Mouse (Mus musculus) limb, embryonic 11.5 days (tissue): ENCODE results near the gene Hpca. TPM values are rescaled to one million over a fixed set of nuclear protein-coding genes. Genes with fewer than 3 reads are reported as not detected.

Experiments
- ATAC-seq: fragments of 200-750 bp; cut with Nextera tagmentation; 2 replicates; pipeline ENCODE4 v1.8.0; 2017; ENCODE audit warnings: low read depth; ENCODE audit not compliant: insufficient number of reproducible peaks, low FRiP score, low TSS enrichment
- DNase-seq: peaks from one replicate; pipeline ENCODE4 v3.0.0-alpha.2; 2015; ENCODE audit warnings: low spot score
- H3K27ac ChIP-seq: fragments of 300-500 bp; sonication (generic); replicated peaks from 2 replicates; pipeline ENCODE4 v1.5.1; 2014; ENCODE audit warnings: low read depth, mild to moderate bottlenecking, low read length
- H3K27me3 ChIP-seq: fragments of 300-500 bp; sonication (generic); 2 replicates; pipeline ENCODE4 v1.6.1; 2014; ENCODE audit warnings: mild to moderate bottlenecking, low read length, mixed read lengths; ENCODE audit not compliant: control insufficient read depth, insufficient read depth
- H3K36me3 ChIP-seq: fragments of 300-500 bp; sonication (generic); 2 replicates; pipeline ENCODE4 v1.6.1; 2014; ENCODE audit warnings: mild to moderate bottlenecking, low read length, moderate library complexity, mixed read lengths; ENCODE audit not compliant: control insufficient read depth, insufficient read depth
- H3K4me1 ChIP-seq: fragments of 300-500 bp; sonication (generic); 2 replicates; pipeline ENCODE4 v1.6.1; 2014; ENCODE audit warnings: low read length, mixed read lengths; ENCODE audit not compliant: control insufficient read depth, insufficient read depth
- H3K4me2 ChIP-seq: fragments of 300-500 bp; sonication (generic); 2 replicates; pipeline ENCODE4 v1.6.1; 2014; ENCODE audit warnings: low read depth, mild to moderate bottlenecking, moderate library complexity; ENCODE audit not compliant: severe bottlenecking
- H3K4me3 ChIP-seq: fragments of 300-500 bp; sonication (generic); 2 replicates; pipeline ENCODE4 v1.5.1; 2014; ENCODE audit warnings: low read depth, low read length
- H3K9ac ChIP-seq: fragments of 300-500 bp; sonication (generic); 2 replicates; pipeline ENCODE4 v1.6.1; 2014; ENCODE audit warnings: mild to moderate bottlenecking, low read length
- H3K9me3 ChIP-seq: fragments of 300-500 bp; sonication (generic); 2 replicates; pipeline ENCODE4 v1.6.1; 2016; ENCODE audit warnings: low read length; ENCODE audit not compliant: control insufficient read depth
- WGBS: fragments of 180-500 bp; shearing (Covaris S2); extraction: QIAGEN DNeasy Blood & Tissue Kit; methylation state at CpG from one replicate; pipeline ENCODE4 v1.1.7; 2014; 5-methylcytosine and 5-hydroxymethylcytosine counted together
- polyA plus RNA-seq: library from polyadenylated mRNA; unstranded; fragments of >200 nt; fragmentation: Nextera tagmentation; extraction: Ambion mirVana; gene quantifications from 2 replicates; pipeline ENCODE4 v1.2.1, GENCODE M21; 2014

Gene Hpca
- polyA plus RNA-seq, 1 experiment from 2014 or later: 0.19 TPM

GRCm38 (mm10) chr4:129084896-129085295, 36.9 kb downstream of the Hpca start:
- Histone ChIP-seq H3K4me1 (no peaks in the 10 kb centered on the region), H3K9ac (no peak overlapping the region), H3K27me3 (no peaks in the 10 kb centered on the region), H3K4me3 (no peak overlapping the region), H3K9me3 (no peaks in the 10 kb centered on the region), H3K27ac (no peak overlapping the region), H3K4me2 (no peak overlapping the region), H3K36me3 (peaks cover 9% of the 10 kb centered on the region)
- no peak for DNase-seq
- no peak for ATAC-seq
- 86% methylated on average over 9 of the region's 9 CpGs for WGBS

GRCm38 (mm10) chr4:129082379-129083115, 39.3 kb downstream of the Hpca start:
- Histone ChIP-seq H3K9ac (no peak overlapping the region), H3K4me3 (no peak overlapping the region), H3K27me3 (no peaks in the 10 kb centered on the region), H3K36me3 (peaks cover 21% of the 10 kb centered on the region), H3K9me3 (no peaks in the 10 kb centered on the region), H3K27ac (no peak overlapping the region), H3K4me2 (no peak overlapping the region), H3K4me1 (no peaks in the 10 kb centered on the region)
- ATAC-seq (no peak), DNase-seq (peak; percentile 76)
- WGBS: 51% methylated on average over 10 of the region's 10 CpGs

- Histone ChIP-seq H3K4me3 (no peak overlapping the region), H3K9me3 (no peaks in the 10 kb centered on the region), H3K4me2 (no peak overlapping the region), H3K27ac (no peak overlapping the region), H3K36me3 (peaks cover 21% of the 10 kb centered on the region), H3K9ac (no peak overlapping the region), H3K27me3 (no peaks in the 10 kb centered on the region), H3K4me1 (no peaks in the 10 kb centered on the region)
- WGBS: 75% methylated on average over 3 of the region's 3 CpGs
- no peak for DNase-seq
- ATAC-seq: no peak
Measured at GRCm38 (mm10) chr4:129081939-129082338, 39.9 kb downstream of the Hpca start.

- DNase-seq (no peak), ATAC-seq (no peak)
- Histone ChIP-seq H3K9me3 (no peaks in the 10 kb centered on the region), H3K4me3 (no peak overlapping the region), H3K4me1 (no peaks in the 10 kb centered on the region), H3K27me3 (no peaks in the 10 kb centered on the region), H3K36me3 (peaks cover 24% of the 10 kb centered on the region), H3K4me2 (no peak overlapping the region), H3K9ac (no peak overlapping the region), H3K27ac (no peak overlapping the region)
- WGBS: 82% methylated on average over 6 of the region's 6 CpGs
Measured at GRCm38 (mm10) chr4:129081512-129081911, 40.3 kb downstream of the Hpca start.

GRCm38 (mm10) chr4:129081041-129081440, 40.8 kb downstream of the Hpca start:
- DNase-seq (no peak), ATAC-seq (no peak)
- Histone ChIP-seq H3K4me2 (no peak overlapping the region), H3K4me1 (no peaks in the 10 kb centered on the region), H3K9ac (no peak overlapping the region), H3K9me3 (no peaks in the 10 kb centered on the region), H3K36me3 (peaks cover 24% of the 10 kb centered on the region), H3K4me3 (no peak overlapping the region), H3K27ac (no peak overlapping the region), H3K27me3 (no peaks in the 10 kb centered on the region)
- 86% methylated on average over 7 of the region's 7 CpGs for WGBS

GRCm38 (mm10) chr4:129079126-129079525, 42.7 kb downstream of the Hpca start:
- H3K27ac ChIP-seq: no peak overlapping the region
- 95% methylated on average over 9 of the region's 9 CpGs for WGBS
- H3K4me1 ChIP-seq: no peaks in the 10 kb centered on the region
- no peak overlapping the region for H3K4me3 ChIP-seq
- no peaks in the 10 kb centered on the region for H3K27me3 ChIP-seq
- ATAC-seq (no peak), DNase-seq (no peak)
- H3K9me3 ChIP-seq: no peaks in the 10 kb centered on the region
- H3K4me2 ChIP-seq: no peak overlapping the region
- no peak overlapping the region for H3K9ac ChIP-seq
- H3K36me3 ChIP-seq: peaks cover 24% of the 10 kb centered on the region

GRCm38 (mm10) chr4:129068848-129069247, 53.0 kb downstream of the Hpca start:
- DNase-seq (no peak), ATAC-seq (no peak)
- 97% methylated on average over 4 of the region's 4 CpGs for WGBS
- Histone ChIP-seq H3K27me3 (no peaks in the 10 kb centered on the region), H3K4me1 (no peaks in the 10 kb centered on the region), H3K9ac (no peak overlapping the region), H3K36me3 (no peaks in the 10 kb centered on the region), H3K4me2 (no peak overlapping the region), H3K9me3 (no peaks in the 10 kb centered on the region), H3K4me3 (no peak overlapping the region), H3K27ac (no peak overlapping the region)

GRCm38 (mm10) chr4:129067638-129068415, 54.0 kb downstream of the Hpca start:
- no peaks in the 10 kb centered on the region for H3K36me3 ChIP-seq
- H3K27me3 ChIP-seq: no peaks in the 10 kb centered on the region
- H3K9me3 ChIP-seq: no peaks in the 10 kb centered on the region
- no peak overlapping the region for H3K4me2 ChIP-seq
- no peak overlapping the region for H3K9ac ChIP-seq
- ATAC-seq (no peak), DNase-seq (no peak)
- H3K4me1 ChIP-seq: no peaks in the 10 kb centered on the region
- 88% methylated on average over 5 of the region's 5 CpGs for WGBS
- no peak overlapping the region for H3K27ac ChIP-seq
- no peak overlapping the region for H3K4me3 ChIP-seq
